Mouse (Mus musculus) G1E (cell line): ENCODE data around the gene Coq3.

Experiments used
- CTCF ChIP-seq: IDR thresholded peaks from 2 replicates; pipeline ENCODE4 v1.5.1; 2012; ENCODE audit warnings: low read depth, low read length, inconsistent platforms, mixed read lengths
- GATA1 ChIP-seq: IDR thresholded peaks from 2 replicates; pipeline ENCODE4 v1.6.1; 2012; ENCODE audit warnings: borderline replicate concordance, low read length, inconsistent platforms, mixed read lengths
- TAL1 ChIP-seq: conservative IDR thresholded peaks from 2 replicates; pipeline ENCODE4 v1.6.1; 2012; ENCODE audit warnings: low read depth, low read length, inconsistent platforms, mixed read lengths

DNA sequence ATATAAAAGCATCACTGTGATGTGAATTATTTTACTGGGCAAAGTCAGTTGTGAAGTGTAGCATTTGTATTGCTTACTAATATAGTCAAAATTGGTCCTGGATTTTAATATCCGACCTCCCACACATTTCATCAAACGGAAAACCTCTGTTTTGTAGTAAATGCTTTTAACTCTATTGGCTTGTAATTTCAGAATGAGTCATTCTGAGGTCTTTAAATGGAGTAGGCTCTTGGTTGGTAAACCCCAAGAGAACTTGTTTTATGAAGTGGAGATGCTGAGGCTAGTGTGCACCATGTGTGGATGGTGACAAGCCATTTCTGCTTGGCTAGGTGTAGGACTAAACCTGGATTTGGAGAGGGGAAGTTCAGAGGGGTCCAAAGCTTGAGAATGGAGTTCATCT is 55.9 kb downstream of the Coq3 start:
- TF ChIP-seq CTCF (no peak), TAL1 (no peak), GATA1 (no peak)
